Mouse (Mus musculus) intestine, postnatal 0 days (tissue): ENCODE measurements around the gene Fbxo47. TPM values are rescaled to one million over a fixed set of nuclear protein-coding genes. Genes with fewer than 3 reads are reported as not detected.

Source experiments
- ATAC-seq: fragments of 200-750 bp; cut with Nextera tagmentation; 2 replicates; pipeline ENCODE4 v1.8.0; 2017; ENCODE audit warnings: mild to moderate bottlenecking, moderate TSS enrichment, moderate library complexity
- H3K27ac ChIP-seq: fragments of 300-500 bp; sonication (generic); 2 replicates; pipeline ENCODE4 v1.5.1; 2014; ENCODE audit warnings: mild to moderate bottlenecking, low read depth, low read length, moderate library complexity
- H3K27me3 ChIP-seq: fragments of 300-500 bp; sonication (generic); replicated peaks from 2 replicates; pipeline ENCODE4 v1.6.1; 2014; ENCODE audit warnings: low read length, mixed read lengths; ENCODE audit not compliant: control insufficient read depth, insufficient read depth
- H3K36me3 ChIP-seq: fragments of 300-500 bp; sonication (generic); 2 replicates; pipeline ENCODE4 v1.6.1; 2014; ENCODE audit warnings: mild to moderate bottlenecking, moderate library complexity; ENCODE audit not compliant: control insufficient read depth, insufficient read depth
- H3K4me1 ChIP-seq: fragments of 300-500 bp; sonication (generic); replicated peaks from 2 replicates; pipeline ENCODE4 v1.6.1; 2014; ENCODE audit warnings: antibody characterized with exemption, low read length, mixed read lengths; ENCODE audit not compliant: control insufficient read depth, insufficient read depth
- H3K4me2 ChIP-seq: fragments of 300-500 bp; sonication (generic); replicated peaks from 2 replicates; pipeline ENCODE4 v1.6.1; 2014; ENCODE audit warnings: low read depth, mild to moderate bottlenecking, moderate library complexity
- H3K4me3 ChIP-seq: fragments of 300-500 bp; sonication (generic); 2 replicates; pipeline ENCODE4 v1.5.1; 2014; ENCODE audit warnings: low read depth, low read length
- H3K9ac ChIP-seq: fragments of 300-500 bp; sonication (generic); 2 replicates; pipeline ENCODE4 v1.6.1; 2014; ENCODE audit warnings: mild to moderate bottlenecking, low read depth, low read length
- H3K9me3 ChIP-seq: fragments of 300-500 bp; sonication (generic); 2 replicates; pipeline ENCODE4 v1.6.1; 2016; ENCODE audit warnings: mixed run types; ENCODE audit not compliant: control insufficient read depth
- CTCF ChIP-seq: sonication (generic); IDR thresholded peaks from 2 replicates; pipeline ENCODE4 v1.5.1; 2016; ENCODE audit warnings: low read depth, mild to moderate bottlenecking, control low read depth, antibody characterized with exemption, moderate library complexity
- WGBS: fragments of 180-500 bp; shearing (Covaris S2); extraction: QIAGEN DNeasy Blood & Tissue Kit; methylation state at CpG from one replicate; pipeline ENCODE4 v1.1.7; 2014; 5-methylcytosine and 5-hydroxymethylcytosine counted together
- polyA plus RNA-seq: library from polyadenylated mRNA; unstranded; fragments of >200 nt; fragmentation: Nextera tagmentation; extraction: Ambion mirVana; gene quantifications from 2 replicates; pipeline ENCODE4 v1.2.1, GENCODE M21; 2015

The Fbxo47 gene
- polyA plus RNA-seq, 1 experiment from 2014 or later, result 0.83 TPM

GRCm38 (mm10) chr11:97824895-97825294, 59.1 kb downstream of the Fbxo47 start:
- no peak overlapping the region for H3K4me2 ChIP-seq
- H3K4me3 ChIP-seq, result no peak overlapping the region
- WGBS, result 73% methylated on average over 6 of the region's 6 CpGs
- no peaks in the 10 kb centered on the region for H3K9me3 ChIP-seq
- TF ChIP-seq CTCF, result no peak
- H3K4me1 ChIP-seq, result peaks cover 13% of the 10 kb centered on the region; the same call in 1 of the 2 replicates
- H3K36me3 ChIP-seq, result peaks cover 72% of the 10 kb centered on the region
- ATAC-seq, result no peak
- H3K9ac ChIP-seq, result no peak overlapping the region
- no peaks in the 10 kb centered on the region for H3K27me3 ChIP-seq
- peak overlapping the region; percentile 2; the same call in 1 of the 2 replicates for H3K27ac ChIP-seq

GRCm38 (mm10) chr11:97824168-97824567, 59.8 kb downstream of the Fbxo47 start:
- Histone ChIP-seq H3K27ac (no peak overlapping the region), H3K4me1 (peaks cover 13% of the 10 kb centered on the region; the same call in 1 of the 2 replicates), H3K4me3 (no peak overlapping the region), H3K9ac (no peak overlapping the region), H3K36me3 (peaks cover 68% of the 10 kb centered on the region), H3K27me3 (no peaks in the 10 kb centered on the region), H3K9me3 (no peaks in the 10 kb centered on the region), H3K4me2 (no peak overlapping the region)
- ATAC-seq, result no peak
- no peak for TF ChIP-seq CTCF
- WGBS, result 95% methylated on average over 11 of the region's 11 CpGs

GRCm38 (mm10) chr11:97822840-97823603, 60.9 kb downstream of the Fbxo47 start:
- WGBS, result 81% methylated on average over 20 of the region's 20 CpGs
- no peak overlapping the region for H3K27ac ChIP-seq

GRCm38 (mm10) chr11:97821401-97822064, 62.4 kb downstream of the Fbxo47 start:
- Histone ChIP-seq H3K36me3 (peaks cover 59% of the 10 kb centered on the region), H3K27me3 (no peaks in the 10 kb centered on the region), H3K4me2 (no peak overlapping the region), H3K9ac (no peak overlapping the region), H3K27ac (peak overlapping the region; percentile 77), H3K9me3 (no peaks in the 10 kb centered on the region), H3K4me1 (peaks cover 25% of the 10 kb centered on the region), H3K4me3 (no peak overlapping the region)
- no peak for TF ChIP-seq CTCF
- WGBS, result 89% methylated on average over 8 of the region's 8 CpGs
- ATAC-seq, result no peak

More at GRCm38 (mm10) chr11:97822840-97823603, 60.9 kb downstream of the Fbxo47 start:
- no peaks in the 10 kb centered on the region for H3K9me3 ChIP-seq
- no peak for ATAC-seq
- no peak for TF ChIP-seq CTCF
- H3K9ac ChIP-seq, result no peak overlapping the region
- H3K4me3 ChIP-seq, result no peak overlapping the region
- H3K4me2 ChIP-seq, result no peak overlapping the region
- H3K27me3 ChIP-seq, result no peaks in the 10 kb centered on the region
- peaks cover 23% of the 10 kb centered on the region for H3K4me1 ChIP-seq
- H3K36me3 ChIP-seq, result peaks cover 69% of the 10 kb centered on the region

- H3K27me3 ChIP-seq, result no peaks in the 10 kb centered on the region
- peaks cover 23% of the 10 kb centered on the region for H3K4me1 ChIP-seq
- peak overlapping the region; percentile 77 for H3K27ac ChIP-seq
Measured at GRCm38 (mm10) chr11:97820840-97821239, 63.1 kb downstream of the Fbxo47 start.

GRCm38 (mm10) chr11:97819923-97820322, 64.0 kb downstream of the Fbxo47 start:
- Histone ChIP-seq H3K4me1 (peaks cover 28% of the 10 kb centered on the region), H3K9me3 (no peaks in the 10 kb centered on the region), H3K4me3 (no peak overlapping the region), H3K27me3 (no peaks in the 10 kb centered on the region), H3K36me3 (peaks cover 58% of the 10 kb centered on the region), H3K4me2 (no peak overlapping the region), H3K9ac (no peak overlapping the region), H3K27ac (peak overlapping the region; percentile 22)
- ATAC-seq, result no peak
- 59% methylated on average over 5 of the region's 5 CpGs for WGBS
- TF ChIP-seq CTCF, result no peak

More at GRCm38 (mm10) chr11:97820840-97821239, 63.1 kb downstream of the Fbxo47 start:
- Histone ChIP-seq H3K4me2 (no peak overlapping the region), H3K9me3 (no peaks in the 10 kb centered on the region), H3K9ac (no peak overlapping the region), H3K36me3 (peaks cover 58% of the 10 kb centered on the region), H3K4me3 (no peak overlapping the region)
- no peak for TF ChIP-seq CTCF
- 28% methylated on average over 4 of the region's 4 CpGs for WGBS
- peak; percentile 82 for ATAC-seq
